Mouse (Mus musculus): ENCODE data around the gene Ermap. TPM values are rescaled to one million over a fixed set of nuclear protein-coding genes. Genes with fewer than 3 reads are reported as not detected.

Ermap gene
- polyA plus RNA-seq, 1 experiment from 2014 or later, result 7.0 TPM

GRCm38 (mm10) chr4:119165916-119166315 is 23.9 kb downstream of the Ermap start:
- Histone ChIP-seq H3K9ac (replicated peaks; ENCODE audit: low read length) (no peak overlapping the region), H3K36me3 (replicated peaks; ENCODE audit: control insufficient read depth, insufficient read depth, low read depth, low read length) (peaks cover 4% of the 10 kb centered on the region; the same call in 1 of the 2 replicates), H3K4me3 (ENCODE audit: low read depth, low read length) (no peak overlapping the region), H3K27me3 (ENCODE audit: control insufficient read depth, insufficient read depth, low read length) (no peaks in the 10 kb centered on the region), H3K27ac (replicated peaks; ENCODE audit: low read depth, low read length) (no peak overlapping the region), H3K4me1 (ENCODE audit: control insufficient read depth, insufficient read depth, low read length) (no peaks in the 10 kb centered on the region), H3K4me2 (ENCODE audit: low read depth, low read length) (no peak overlapping the region), H3K9me3 (replicated peaks; ENCODE audit: control insufficient read depth, low read length) (no peaks in the 10 kb centered on the region)
- DNase-seq (ENCODE audit: low spot score) (no peak), ATAC-seq (replicated peaks; ENCODE audit: insufficient number of reproducible peaks, low FRiP score, low TSS enrichment, low read depth) (no peak)
- WGBS, result 80% methylated on average over 7 of the region's 7 CpGs

GRCm38 (mm10) chr4:119162990-119163389 is 26.8 kb downstream of the Ermap start:
- no peaks in the 10 kb centered on the region for H3K36me3 ChIP-seq (replicated peaks; ENCODE audit: control insufficient read depth, insufficient read depth, low read depth, low read length)
- H3K9ac ChIP-seq (replicated peaks; ENCODE audit: low read length), result no peak overlapping the region
- H3K4me3 ChIP-seq (ENCODE audit: low read depth, low read length), result no peak overlapping the region
- H3K27ac ChIP-seq (replicated peaks; ENCODE audit: low read depth, low read length), result no peak overlapping the region
- 75% methylated on average over 4 of the region's 4 CpGs for WGBS
- no peaks in the 10 kb centered on the region for H3K4me1 ChIP-seq (ENCODE audit: control insufficient read depth, insufficient read depth, low read length)
- H3K4me2 ChIP-seq (ENCODE audit: low read depth, low read length), result no peak overlapping the region
- DNase-seq (ENCODE audit: low spot score) (no peak), ATAC-seq (replicated peaks; ENCODE audit: insufficient number of reproducible peaks, low FRiP score, low TSS enrichment, low read depth) (no peak)
- no peaks in the 10 kb centered on the region for H3K27me3 ChIP-seq (ENCODE audit: control insufficient read depth, insufficient read depth, low read length)
- H3K9me3 ChIP-seq (replicated peaks; ENCODE audit: control insufficient read depth, low read length), result no peaks in the 10 kb centered on the region

GRCm38 (mm10) chr4:119161358-119161757 is 28.5 kb downstream of the Ermap start:
- Histone ChIP-seq H3K9me3 (replicated peaks; ENCODE audit: control insufficient read depth, low read length) (no peaks in the 10 kb centered on the region), H3K27me3 (ENCODE audit: control insufficient read depth, insufficient read depth, low read length) (no peaks in the 10 kb centered on the region), H3K4me3 (ENCODE audit: low read depth, low read length) (no peak overlapping the region), H3K36me3 (replicated peaks; ENCODE audit: control insufficient read depth, insufficient read depth, low read depth, low read length) (no peaks in the 10 kb centered on the region), H3K9ac (replicated peaks; ENCODE audit: low read length) (no peak overlapping the region), H3K4me2 (ENCODE audit: low read depth, low read length) (no peak overlapping the region), H3K4me1 (ENCODE audit: control insufficient read depth, insufficient read depth, low read length) (no peaks in the 10 kb centered on the region), H3K27ac (replicated peaks; ENCODE audit: low read depth, low read length) (no peak overlapping the region)
- no peak for DNase-seq (ENCODE audit: low spot score)
- 72% methylated on average over 3 of the region's 3 CpGs for WGBS
- ATAC-seq (replicated peaks; ENCODE audit: insufficient number of reproducible peaks, low FRiP score, low TSS enrichment, low read depth), result no peak

GRCm38 (mm10) chr4:119157891-119158290 is 31.9 kb downstream of the Ermap start:
- DNase-seq (ENCODE audit: low spot score) (no peak), ATAC-seq (replicated peaks; ENCODE audit: insufficient number of reproducible peaks, low FRiP score, low TSS enrichment, low read depth) (no peak)
- no peaks in the 10 kb centered on the region for H3K27me3 ChIP-seq (ENCODE audit: control insufficient read depth, insufficient read depth, low read length)
- no peak overlapping the region for H3K4me3 ChIP-seq (ENCODE audit: low read depth, low read length)
- no peaks in the 10 kb centered on the region for H3K36me3 ChIP-seq (replicated peaks; ENCODE audit: control insufficient read depth, insufficient read depth, low read depth, low read length)
- H3K9me3 ChIP-seq (replicated peaks; ENCODE audit: control insufficient read depth, low read length), result no peaks in the 10 kb centered on the region
- H3K27ac ChIP-seq (replicated peaks; ENCODE audit: low read depth, low read length), result no peak overlapping the region
- 78% methylated on average over 5 of the region's 5 CpGs for WGBS
- no peaks in the 10 kb centered on the region for H3K4me1 ChIP-seq (ENCODE audit: control insufficient read depth, insufficient read depth, low read length)
- H3K4me2 ChIP-seq (ENCODE audit: low read depth, low read length), result no peak overlapping the region
- no peak overlapping the region for H3K9ac ChIP-seq (replicated peaks; ENCODE audit: low read length)

- Histone ChIP-seq H3K4me1 (ENCODE audit: control insufficient read depth, insufficient read depth, low read length) (no peaks in the 10 kb centered on the region), H3K36me3 (replicated peaks; ENCODE audit: control insufficient read depth, insufficient read depth, low read depth, low read length) (no peaks in the 10 kb centered on the region), H3K27ac (replicated peaks; ENCODE audit: low read depth, low read length) (no peak overlapping the region), H3K9me3 (replicated peaks; ENCODE audit: control insufficient read depth, low read length) (no peaks in the 10 kb centered on the region), H3K4me3 (ENCODE audit: low read depth, low read length) (no peak overlapping the region), H3K27me3 (ENCODE audit: control insufficient read depth, insufficient read depth, low read length) (no peaks in the 10 kb centered on the region), H3K4me2 (ENCODE audit: low read depth, low read length) (no peak overlapping the region), H3K9ac (replicated peaks; ENCODE audit: low read length) (no peak overlapping the region)
- 34% methylated on average over 2 of the region's 2 CpGs for WGBS
- ATAC-seq (replicated peaks; ENCODE audit: insufficient number of reproducible peaks, low FRiP score, low TSS enrichment, low read depth) (no peak), DNase-seq (ENCODE audit: low spot score) (peak; percentile 72)
These were observed 32.6 kb downstream of the Ermap start for GRCm38 (mm10) chr4:119157186-119157585.

GRCm38 (mm10) chr4:119148741-119149140 is 41.1 kb downstream of the Ermap start:
- no peaks in the 10 kb centered on the region for H3K9me3 ChIP-seq (replicated peaks; ENCODE audit: control insufficient read depth, low read length)
- WGBS, result 88% methylated on average over 11 of the region's 11 CpGs

GRCm38 (mm10) chr4:119147347-119147746 is 42.5 kb downstream of the Ermap start:
- 91% methylated on average over 5 of the region's 5 CpGs for WGBS
- H3K4me3 ChIP-seq (ENCODE audit: low read depth, low read length), result no peak overlapping the region
- H3K9ac ChIP-seq (replicated peaks; ENCODE audit: low read length), result no peak overlapping the region
- no peak for ATAC-seq (replicated peaks; ENCODE audit: insufficient number of reproducible peaks, low FRiP score, low TSS enrichment, low read depth)
- no peaks in the 10 kb centered on the region for H3K36me3 ChIP-seq (replicated peaks; ENCODE audit: control insufficient read depth, insufficient read depth, low read depth, low read length)
- H3K27ac ChIP-seq (replicated peaks; ENCODE audit: low read depth, low read length), result no peak overlapping the region
- H3K9me3 ChIP-seq (replicated peaks; ENCODE audit: control insufficient read depth, low read length), result no peaks in the 10 kb centered on the region
- H3K27me3 ChIP-seq (ENCODE audit: control insufficient read depth, insufficient read depth, low read length), result no peaks in the 10 kb centered on the region
- H3K4me2 ChIP-seq (ENCODE audit: low read depth, low read length), result no peak overlapping the region
- DNase-seq (ENCODE audit: low spot score), result no peak
- H3K4me1 ChIP-seq (ENCODE audit: control insufficient read depth, insufficient read depth, low read length), result no peaks in the 10 kb centered on the region

More at GRCm38 (mm10) chr4:119148741-119149140, 41.1 kb downstream of the Ermap start:
- Histone ChIP-seq H3K9ac (replicated peaks; ENCODE audit: low read length) (no peak overlapping the region), H3K27me3 (ENCODE audit: control insufficient read depth, insufficient read depth, low read length) (no peaks in the 10 kb centered on the region), H3K27ac (replicated peaks; ENCODE audit: low read depth, low read length) (no peak overlapping the region), H3K36me3 (replicated peaks; ENCODE audit: control insufficient read depth, insufficient read depth, low read depth, low read length) (no peaks in the 10 kb centered on the region), H3K4me1 (ENCODE audit: control insufficient read depth, insufficient read depth, low read length) (no peaks in the 10 kb centered on the region), H3K4me3 (ENCODE audit: low read depth, low read length) (no peak overlapping the region), H3K4me2 (ENCODE audit: low read depth, low read length) (no peak overlapping the region)
- DNase-seq (ENCODE audit: low spot score) (no peak), ATAC-seq (replicated peaks; ENCODE audit: insufficient number of reproducible peaks, low FRiP score, low TSS enrichment, low read depth) (no peak)

- DNase-seq (ENCODE audit: low spot score) (no peak), ATAC-seq (replicated peaks; ENCODE audit: insufficient number of reproducible peaks, low FRiP score, low TSS enrichment, low read depth) (no peak)
- Histone ChIP-seq H3K27ac (replicated peaks; ENCODE audit: low read depth, low read length) (no peak overlapping the region), H3K36me3 (replicated peaks; ENCODE audit: control insufficient read depth, insufficient read depth, low read depth, low read length) (no peaks in the 10 kb centered on the region), H3K4me1 (ENCODE audit: control insufficient read depth, insufficient read depth, low read length) (no peaks in the 10 kb centered on the region), H3K9ac (replicated peaks; ENCODE audit: low read length) (no peak overlapping the region), H3K9me3 (replicated peaks; ENCODE audit: control insufficient read depth, low read length) (no peaks in the 10 kb centered on the region), H3K4me2 (ENCODE audit: low read depth, low read length) (no peak overlapping the region), H3K27me3 (ENCODE audit: control insufficient read depth, insufficient read depth, low read length) (no peaks in the 10 kb centered on the region), H3K4me3 (ENCODE audit: low read depth, low read length) (no peak overlapping the region)
- 92% methylated on average over 7 of the region's 7 CpGs for WGBS
These were observed 43.0 kb downstream of the Ermap start for GRCm38 (mm10) chr4:119146816-119147215.
